Mouse (Mus musculus): ENCODE data around the gene Tmem72. TPM values are rescaled to one million over a fixed set of nuclear protein-coding genes. Genes with fewer than 3 reads are reported as not detected.

Gene Tmem72
- 1 to 10 TPM in 1 of 2 experiments, under 1 TPM in 1; 0.31 to 9.2 TPM for total RNA-seq (2021)
- long read RNA-seq, experiment 1, result 0 reads
- long read RNA-seq, experiment 2, full-length matches to known transcripts, result 2 of 3 reads
- long read RNA-seq, experiment 2, partial matches to known transcripts, result 0 of 3 reads
- long read RNA-seq, experiment 2, other reads (novel, unspliced or antisense), result 1 of 3 reads

GRCm38 (mm10) chr6:116716666-116717065, at the start of gene Tmem72:
TSS of gene Tmem72 (minus strand) at chr6:116716913.
- DNase-seq (ENCODE audit: low spot score in 2 of 2), result no peak

GRCm38 (mm10) chr6:116764524-116764923, 47.8 kb upstream of the Tmem72 start:
- no peak for DNase-seq (ENCODE audit: low spot score in 2 of 2)

GRCm38 (mm10) chr6:116762333-116762732, 45.6 kb upstream of the Tmem72 start:
- DNase-seq (ENCODE audit: low spot score in 2 of 2), result no peak

GRCm38 (mm10) chr6:116760181-116760580, 43.5 kb upstream of the Tmem72 start:
- DNase-seq (ENCODE audit: low spot score in 2 of 2), result no peak

GRCm38 (mm10) chr6:116756364-116756763, 39.7 kb upstream of the Tmem72 start:
- DNase-seq (ENCODE audit: low spot score in 2 of 2), result no peak

- DNase-seq (ENCODE audit: low spot score in 2 of 2), result no peak
Measured at GRCm38 (mm10) chr6:116738046-116738445, 21.3 kb upstream of the Tmem72 start.

GRCm38 (mm10) chr6:116735361-116735760, 18.6 kb upstream of the Tmem72 start:
- no peak for DNase-seq (ENCODE audit: low spot score in 2 of 2)

- DNase-seq (ENCODE audit: low spot score in 2 of 2), result no peak
Measured at GRCm38 (mm10) chr6:116733577-116733976, 16.9 kb upstream of the Tmem72 start.

- DNase-seq (ENCODE audit: low spot score in 2 of 2), result no peak
Measured at GRCm38 (mm10) chr6:116724489-116725160, 7.9 kb upstream of the Tmem72 start.

- no peak for DNase-seq (ENCODE audit: low spot score in 2 of 2)
Measured at GRCm38 (mm10) chr6:116718920-116719319, 2.2 kb upstream of the Tmem72 start.

GRCm38 (mm10) chr6:116718361-116718760, 1.6 kb upstream of the Tmem72 start:
- no peak for DNase-seq (ENCODE audit: low spot score in 2 of 2)

GRCm38 (mm10) chr6:116717851-116718250, 1.1 kb upstream of the Tmem72 start:
- no peak for DNase-seq (ENCODE audit: low spot score in 2 of 2)

GRCm38 (mm10) chr6:116715166-116715565, 1.5 kb downstream of the Tmem72 start:
- DNase-seq (ENCODE audit: low spot score in 2 of 2), result no peak

GRCm38 (mm10) chr6:116714576-116714975, 2.1 kb downstream of the Tmem72 start:
- no peak for DNase-seq (ENCODE audit: low spot score in 2 of 2)

GRCm38 (mm10) chr6:116713966-116714365, 2.7 kb downstream of the Tmem72 start:
- no peak for DNase-seq (ENCODE audit: low spot score in 2 of 2)

GRCm38 (mm10) chr6:116712503-116712902, 4.2 kb downstream of the Tmem72 start:
- DNase-seq (ENCODE audit: low spot score in 2 of 2), result no peak

GRCm38 (mm10) chr6:116712062-116712461, 4.7 kb downstream of the Tmem72 start:
- no peak for DNase-seq (ENCODE audit: low spot score in 2 of 2)

- no peak for DNase-seq (ENCODE audit: low spot score in 2 of 2)
Measured at GRCm38 (mm10) chr6:116704320-116704719, 12.4 kb downstream of the Tmem72 start.

- DNase-seq (ENCODE audit: low spot score in 2 of 2), result no peak
Measured at GRCm38 (mm10) chr6:116700821-116701220, 15.9 kb downstream of the Tmem72 start.

- DNase-seq (ENCODE audit: low spot score in 2 of 2), result no peak
Measured at GRCm38 (mm10) chr6:116697896-116698425, 18.8 kb downstream of the Tmem72 start.

- DNase-seq (ENCODE audit: low spot score in 2 of 2), result no peak
Measured at GRCm38 (mm10) chr6:116697413-116697812, 19.3 kb downstream of the Tmem72 start.

GRCm38 (mm10) chr6:116694346-116694745, 22.4 kb downstream of the Tmem72 start:
- DNase-seq (ENCODE audit: low spot score in 2 of 2), result no peak

GRCm38 (mm10) chr6:116693639-116694038, 23.1 kb downstream of the Tmem72 start:
- no peak for DNase-seq (ENCODE audit: low spot score in 2 of 2)

All from layer of hippocampus, postnatal 14 days (tissue).